Mouse (Mus musculus): ENCODE measurements around the gene Ptchd4. TPM values are rescaled to one million over a fixed set of nuclear protein-coding genes. Genes with fewer than 3 reads are reported as not detected.

Ptchd4 gene
- polyA plus RNA-seq, 1 experiment from 2014 or later, result 7.3 TPM

GRCm38 (mm10) chr17:42452235-42452634 lies 136.5 kb downstream of the Ptchd4 start:
- ATAC-seq (ENCODE audit: insufficient number of reproducible peaks, low FRiP score, low TSS enrichment, low read depth), result no peak
- Histone ChIP-seq H3K27ac (no peak overlapping the region), H3K4me2 (no peak overlapping the region), H3K9me3 (no peaks in the 10 kb centered on the region), H3K4me3 (no peak overlapping the region), H3K27me3 (no peaks in the 10 kb centered on the region), H3K9ac (no peak overlapping the region), H3K4me1 (0 out of 2 replicates have a peak, but pooled peaks cover 4% of the 10 kb centered on the region), H3K36me3 (no peaks in the 10 kb centered on the region)
- 87% methylated on average over 2 of the region's 2 CpGs for WGBS

GRCm38 (mm10) chr17:42456441-42456840 lies 140.7 kb downstream of the Ptchd4 start:
- 0 out of 2 replicates have a peak, but pooled peaks cover 4% of the 10 kb centered on the region for H3K4me1 ChIP-seq
- WGBS, result 54% methylated on average over 2 of the region's 2 CpGs
- no peak overlapping the region for H3K27ac ChIP-seq
- H3K4me3 ChIP-seq, result no peak overlapping the region
- H3K9me3 ChIP-seq, result no peaks in the 10 kb centered on the region
- H3K36me3 ChIP-seq, result no peaks in the 10 kb centered on the region
- H3K27me3 ChIP-seq, result no peaks in the 10 kb centered on the region
- ATAC-seq (ENCODE audit: insufficient number of reproducible peaks, low FRiP score, low TSS enrichment, low read depth), result no peak
- no peak overlapping the region for H3K4me2 ChIP-seq
- H3K9ac ChIP-seq, result no peak overlapping the region

- Histone ChIP-seq H3K36me3 (no peaks in the 10 kb centered on the region), H3K27me3 (no peaks in the 10 kb centered on the region), H3K9ac (no peak overlapping the region), H3K4me3 (no peak overlapping the region), H3K27ac (no peak overlapping the region), H3K4me1 (no peaks in the 10 kb centered on the region), H3K9me3 (no peaks in the 10 kb centered on the region), H3K4me2 (no peak overlapping the region)
- ATAC-seq (ENCODE audit: insufficient number of reproducible peaks, low FRiP score, low TSS enrichment, low read depth), result no peak
Observed at GRCm38 (mm10) chr17:42462726-42463125, 147.0 kb downstream of the Ptchd4 start.

GRCm38 (mm10) chr17:42480173-42480991 lies 164.6 kb downstream of the Ptchd4 start:
- Histone ChIP-seq H3K4me3 (no peak overlapping the region), H3K4me1 (no peaks in the 10 kb centered on the region), H3K9ac (no peak overlapping the region), H3K36me3 (no peaks in the 10 kb centered on the region), H3K4me2 (no peak overlapping the region), H3K9me3 (no peaks in the 10 kb centered on the region), H3K27me3 (no peaks in the 10 kb centered on the region), H3K27ac (no peak overlapping the region)
- no peak for ATAC-seq (ENCODE audit: insufficient number of reproducible peaks, low FRiP score, low TSS enrichment, low read depth)
- whole genome bisulfite sequencing, result 41% methylated on average over 5 of the region's 5 CpGs

- no peaks in the 10 kb centered on the region for H3K9me3 ChIP-seq
- H3K4me2 ChIP-seq, result no peak overlapping the region
- H3K36me3 ChIP-seq, result no peaks in the 10 kb centered on the region
- H3K4me1 ChIP-seq, result no peaks in the 10 kb centered on the region
- WGBS, result 66% methylated on average over 9 of the region's 9 CpGs
- no peaks in the 10 kb centered on the region for H3K27me3 ChIP-seq
- H3K27ac ChIP-seq, result no peak overlapping the region
- no peak for ATAC-seq (ENCODE audit: insufficient number of reproducible peaks, low FRiP score, low TSS enrichment, low read depth)
- no peak overlapping the region for H3K9ac ChIP-seq
- H3K4me3 ChIP-seq, result no peak overlapping the region
Observed at GRCm38 (mm10) chr17:42509356-42510262, 193.9 kb downstream of the Ptchd4 start.

GRCm38 (mm10) chr17:42530147-42530546 lies 214.4 kb downstream of the Ptchd4 start:
- no peak overlapping the region for H3K9ac ChIP-seq
- no peak overlapping the region for H3K4me3 ChIP-seq
- H3K27me3 ChIP-seq, result no peaks in the 10 kb centered on the region
- no peaks in the 10 kb centered on the region for H3K4me1 ChIP-seq
- H3K9me3 ChIP-seq, result no peaks in the 10 kb centered on the region
- no peak overlapping the region for H3K27ac ChIP-seq
- H3K36me3 ChIP-seq, result no peaks in the 10 kb centered on the region
- H3K4me2 ChIP-seq, result no peak overlapping the region
- 31% methylated on average over 5 of the region's 5 CpGs for WGBS
- ATAC-seq (ENCODE audit: insufficient number of reproducible peaks, low FRiP score, low TSS enrichment, low read depth), result no peak

- no peaks in the 10 kb centered on the region for H3K27me3 ChIP-seq
- 88% methylated on average over 2 of the region's 2 CpGs for WGBS
- H3K4me3 ChIP-seq, result no peak overlapping the region
- no peak overlapping the region for H3K27ac ChIP-seq
- no peak overlapping the region for H3K9ac ChIP-seq
- no peak overlapping the region for H3K4me2 ChIP-seq
- H3K36me3 ChIP-seq, result no peaks in the 10 kb centered on the region
- H3K4me1 ChIP-seq, result no peaks in the 10 kb centered on the region
- H3K9me3 ChIP-seq, result no peaks in the 10 kb centered on the region
- ATAC-seq (ENCODE audit: insufficient number of reproducible peaks, low FRiP score, low TSS enrichment, low read depth), result no peak
Observed at GRCm38 (mm10) chr17:42549578-42549977, 233.8 kb downstream of the Ptchd4 start.

All from limb, embryonic 15.5 days (tissue).